20 mouse cellular contexts compared by ENCODE assay signal in the genomic region with DNA sequence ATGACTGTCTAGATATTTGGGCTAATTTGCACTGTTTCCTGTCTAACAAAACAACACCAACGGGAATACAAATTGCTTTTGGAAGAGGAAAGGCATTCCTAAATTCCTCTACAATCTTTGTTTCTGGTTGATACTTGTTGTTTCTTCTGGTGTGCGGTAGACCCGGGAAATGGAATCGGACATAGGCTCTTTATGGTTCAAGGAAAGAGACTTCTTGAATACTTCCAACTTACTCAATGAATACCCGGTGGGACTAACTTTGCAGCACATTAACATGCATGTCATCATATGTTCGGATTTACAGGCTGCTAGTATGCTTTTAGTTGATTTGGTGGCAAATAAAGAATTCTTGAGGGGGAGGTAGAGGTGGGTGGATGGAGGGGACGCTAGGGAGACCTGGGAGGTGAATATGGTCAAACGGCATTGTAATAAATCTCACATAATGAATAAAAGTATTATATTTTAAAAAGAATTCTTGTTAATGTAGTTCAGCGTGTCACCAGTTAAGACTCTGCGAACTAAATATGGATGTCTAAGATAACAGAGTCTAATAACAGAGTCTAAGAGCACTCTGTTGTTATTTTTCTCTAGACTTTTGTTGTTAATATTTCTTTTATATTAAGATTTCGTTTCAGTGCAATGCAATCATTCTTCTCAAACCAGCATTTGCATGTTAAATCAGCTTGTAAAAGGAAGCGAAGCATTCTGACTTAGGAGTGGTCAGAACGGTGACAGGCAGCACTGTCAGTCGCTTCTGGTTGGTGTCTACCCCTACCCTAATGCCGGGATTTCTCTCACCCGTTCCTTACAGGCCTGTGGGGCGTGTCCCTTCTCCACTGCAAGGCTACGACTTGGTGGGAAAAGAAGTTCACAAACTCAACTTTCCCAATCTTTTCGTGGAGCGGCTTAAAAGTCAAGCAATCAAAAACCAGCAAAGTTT. TPM values are rescaled to one million over a fixed set of nuclear protein-coding genes. Genes with fewer than 3 reads are reported as not detected.
A peak's percentile ranks its signal among the peaks of the same experiment; 100 is the strongest.
DNase-seq lines count a peak whose midpoint lies in the region; ATAC-seq lines count a peak whose summit lies in the region.
"Had no signal": no experiment of that assay in that cellular context is flagged by ENCODE, and none has a peak within 500 bp of the region (broad histone marks: within the 10 kb centered on the region; RNA-seq: fewer than 3 reads in every experiment).

No protein-coding gene starts in this region.

- H3K27ac ChIP-seq in forebrain, embryonic 10.5 days = peak overlapping the region; percentile 99
- H3K27ac ChIP-seq in forebrain, embryonic 16.5 days (ENCODE audit: low read length) = no peak overlapping the region
- no peak overlapping the region for H3K27ac ChIP-seq in midbrain, embryonic 10.5 days (replicated peaks)
- no peak overlapping the region for H3K27ac ChIP-seq in midbrain, embryonic 15.5 days
- no peak overlapping the region for H3K27ac ChIP-seq in embryonic facial prominence, embryonic 13.5 days
- H3K27ac ChIP-seq in neural tube, embryonic 11.5 days (ENCODE audit: low read depth, low read length) = no peak overlapping the region
- H3K27ac ChIP-seq: gastrocnemius, adult 2 months; heart, adult 2 months; limb, embryonic 12.5 days; liver, embryonic 15.5 days; macrophage had no signal

- peaks cover 79% of the 10 kb centered on the region for H3K4me1 ChIP-seq in forebrain, embryonic 10.5 days
- peaks cover 23% of the 10 kb centered on the region for H3K4me1 ChIP-seq in forebrain, embryonic 16.5 days (replicated peaks; ENCODE audit: control insufficient read depth, insufficient read depth, low read length)
- peaks cover 35% of the 10 kb centered on the region for H3K4me1 ChIP-seq in midbrain, embryonic 10.5 days
- peaks cover 14% of the 10 kb centered on the region for H3K4me1 ChIP-seq in midbrain, embryonic 15.5 days
- H3K4me1 ChIP-seq in embryonic facial prominence, embryonic 13.5 days = peaks cover 30% of the 10 kb centered on the region
- 0 out of 2 replicates have a peak, but pooled peaks cover 4% of the 10 kb centered on the region for H3K4me1 ChIP-seq in neural tube, embryonic 11.5 days (ENCODE audit: control insufficient read depth, insufficient read depth, low read length)
- H3K4me1 ChIP-seq: liver, embryonic 15.5 days had no signal

- H3K9ac ChIP-seq in forebrain, embryonic 16.5 days (replicated peaks; ENCODE audit: low read depth, low read length) = no peak overlapping the region
- H3K9ac ChIP-seq in midbrain, embryonic 15.5 days = no peak overlapping the region
- no peak overlapping the region for H3K9ac ChIP-seq in embryonic facial prominence, embryonic 13.5 days
- H3K9ac ChIP-seq in neural tube, embryonic 11.5 days (ENCODE audit: low read length) = no peak overlapping the region
- H3K9ac ChIP-seq: limb, embryonic 12.5 days; liver, embryonic 15.5 days had no signal

- H3K27me3 ChIP-seq in forebrain, embryonic 10.5 days (ENCODE audit: poor library complexity, severe bottlenecking) = peaks cover 98% of the 10 kb centered on the region
- peaks cover 69% of the 10 kb centered on the region for H3K27me3 ChIP-seq in forebrain, embryonic 16.5 days (replicated peaks; ENCODE audit: control insufficient read depth, insufficient read depth, low read length)
- H3K27me3 ChIP-seq in midbrain, embryonic 10.5 days (ENCODE audit: low read depth, poor library complexity, severe bottlenecking) = peaks cover 99% of the 10 kb centered on the region
- H3K27me3 ChIP-seq in midbrain, embryonic 15.5 days (replicated peaks) = peaks cover 75% of the 10 kb centered on the region
- peaks cover 90% of the 10 kb centered on the region for H3K27me3 ChIP-seq in embryonic facial prominence, embryonic 13.5 days
- peaks cover 91% of the 10 kb centered on the region for H3K27me3 ChIP-seq in neural tube, embryonic 11.5 days (ENCODE audit: control insufficient read depth, insufficient read depth, low read length)

- WGBS in forebrain, embryonic 10.5 days = under 1% methylated on average over 20 of the region's 20 CpGs
- WGBS in forebrain, embryonic 16.5 days = 11% methylated on average over 20 of the region's 20 CpGs
- WGBS in midbrain, embryonic 10.5 days = 2% methylated on average over 20 of the region's 20 CpGs
- WGBS in midbrain, embryonic 15.5 days = 4% methylated on average over 20 of the region's 20 CpGs
- 3% methylated on average over 20 of the region's 20 CpGs for WGBS in embryonic facial prominence, embryonic 13.5 days
- 2% methylated on average over 20 of the region's 20 CpGs for WGBS in neural tube, embryonic 11.5 days

- H3K36me3 ChIP-seq in forebrain, embryonic 10.5 days (replicated peaks) = no peaks in the 10 kb centered on the region
- no peaks in the 10 kb centered on the region for H3K36me3 ChIP-seq in forebrain, embryonic 16.5 days (ENCODE audit: control insufficient read depth, insufficient read depth)
- no peaks in the 10 kb centered on the region for H3K36me3 ChIP-seq in midbrain, embryonic 10.5 days
- H3K36me3 ChIP-seq in midbrain, embryonic 15.5 days (replicated peaks) = no peaks in the 10 kb centered on the region
- no peaks in the 10 kb centered on the region for H3K36me3 ChIP-seq in embryonic facial prominence, embryonic 13.5 days
- H3K36me3 ChIP-seq in neural tube, embryonic 11.5 days (ENCODE audit: control insufficient read depth, insufficient read depth, low read length) = no peaks in the 10 kb centered on the region
- H3K36me3 ChIP-seq: limb, embryonic 12.5 days; liver, embryonic 15.5 days had no signal

- H3K4me3 ChIP-seq in forebrain, embryonic 10.5 days = peak overlapping the region; percentile 81
- H3K4me3 ChIP-seq in forebrain, embryonic 16.5 days (replicated peaks; ENCODE audit: low read length) = no peak overlapping the region
- peak overlapping the region; percentile 46 for H3K4me3 ChIP-seq in midbrain, embryonic 10.5 days
- no peak overlapping the region for H3K4me3 ChIP-seq in midbrain, embryonic 15.5 days
- H3K4me3 ChIP-seq in embryonic facial prominence, embryonic 13.5 days = 0 out of 2 replicates have a peak overlapping the region, but pooled peaks have one; percentile 5
- no peak overlapping the region for H3K4me3 ChIP-seq in neural tube, embryonic 11.5 days (ENCODE audit: low read depth, low read length)
- H3K4me3 ChIP-seq: erythroblast, embryonic 14.5 days; gastrocnemius, adult 2 months; heart, adult 2 months; liver, embryonic 15.5 days; myocyte had no signal

- no peak overlapping the region for H3K4me2 ChIP-seq in forebrain, embryonic 16.5 days (ENCODE audit: low read length)
- no peak overlapping the region for H3K4me2 ChIP-seq in midbrain, embryonic 15.5 days
- no peak overlapping the region for H3K4me2 ChIP-seq in embryonic facial prominence, embryonic 13.5 days
- H3K4me2 ChIP-seq in neural tube, embryonic 11.5 days (ENCODE audit: low read depth) = no peak overlapping the region
- H3K4me2 ChIP-seq: liver, embryonic 15.5 days had no signal

- ATAC-seq in forebrain, embryonic 16.5 days = no peak
- ATAC-seq in midbrain, embryonic 15.5 days (replicated peaks) = no peak
- no peak for ATAC-seq in embryonic facial prominence, embryonic 13.5 days (ENCODE audit: insufficient number of reproducible peaks, insufficient read depth, low FRiP score, low TSS enrichment, low read depth)
- ATAC-seq in neural tube, embryonic 11.5 days (ENCODE audit: insufficient read depth, low FRiP score, low TSS enrichment) = no peak
- ATAC-seq: intestine, postnatal 0 days had no signal

- DNase-seq in forebrain, embryonic 10.5 days (ENCODE audit: extremely low spot score, low spot score) = peak; percentile 55
- peak; percentile 52 for DNase-seq in midbrain, embryonic 10.5 days (ENCODE audit: low spot score)
- peak; percentile 56 for DNase-seq in neural tube, embryonic 11.5 days (ENCODE audit: low spot score)
- DNase-seq in left cerebral cortex, adult 9 months (ENCODE audit: low spot score in 2 of 2) = no peak
- no peak for DNase-seq in MN1 (ENCODE audit: low spot score)
- DNase-seq: adrenal gland, adult 8-10 months; gastrocnemius, adult 2 months; heart, adult 2 months; kidney, postnatal 36 days; layer of hippocampus, postnatal 36 days had no signal

- no peaks in the 10 kb centered on the region for H3K9me3 ChIP-seq in forebrain, embryonic 10.5 days
- H3K9me3 ChIP-seq in forebrain, embryonic 16.5 days (ENCODE audit: control insufficient read depth, low read length) = no peaks in the 10 kb centered on the region
- H3K9me3 ChIP-seq in midbrain, embryonic 10.5 days (replicated peaks) = no peaks in the 10 kb centered on the region
- H3K9me3 ChIP-seq in midbrain, embryonic 15.5 days = no peaks in the 10 kb centered on the region
- no peaks in the 10 kb centered on the region for H3K9me3 ChIP-seq in embryonic facial prominence, embryonic 13.5 days
- H3K9me3 ChIP-seq in neural tube, embryonic 11.5 days (ENCODE audit: control insufficient read depth, low read length) = no peaks in the 10 kb centered on the region
- H3K9me3 ChIP-seq: limb, embryonic 12.5 days; liver, embryonic 15.5 days had no signal

RNA-seq across cellular contexts. Expression of a gene that starts 4.3 kb away (rescaled TPM):
- polyA plus RNA-seq in forebrain, embryonic 10.5 days (2016; fragmentation: Nextera tagmentation; extraction: Ambion mirVana) = 35.1 and 38.2 TPM in 2 replicates
- polyA plus RNA-seq in forebrain, embryonic 16.5 days (2015; fragmentation: Nextera tagmentation; extraction: Ambion mirVana) = 4.1 and 15.2 TPM in 2 replicates
- 4.4 and 6.4 TPM in 2 replicates for polyA plus RNA-seq in midbrain, embryonic 10.5 days (2016; fragmentation: Nextera tagmentation; extraction: Ambion mirVana)
- polyA plus RNA-seq in midbrain, embryonic 15.5 days (2015; fragmentation: Nextera tagmentation; extraction: Ambion mirVana) = 2.2 and 6.3 TPM in 2 replicates
- polyA plus RNA-seq in embryonic facial prominence, embryonic 13.5 days (2015; fragmentation: Nextera tagmentation; extraction: Ambion mirVana) = 9.3 and 19.0 TPM in 2 replicates
- polyA plus RNA-seq in neural tube, embryonic 11.5 days (2014; fragmentation: Nextera tagmentation; extraction: Ambion mirVana) = not detected in 2 replicates
- polyA plus RNA-seq: erythroblast, embryonic 14.5 days; heart, adult 2 months; intestine, postnatal 0 days; limb, embryonic 12.5 days; macrophage; myocyte; spleen, adult 2 months had no signal

Comparison
In these comparisons a context has a peak if more than half of its experiments do, and no peak if none do; other contexts are left out.
1. H3K4me3 ChIP-seq: peak in forebrain, embryonic 10.5 days (single experiment), midbrain, embryonic 10.5 days (single experiment) and embryonic facial prominence, embryonic 13.5 days (single experiment); none in forebrain, embryonic 16.5 days (single experiment), midbrain, embryonic 15.5 days (single experiment) and neural tube, embryonic 11.5 days (single experiment).
2. DNase-seq: peak in forebrain, embryonic 10.5 days (single experiment), midbrain, embryonic 10.5 days (single experiment) and neural tube, embryonic 11.5 days (single experiment); none in left cerebral cortex, adult 9 months (0 of 2) and MN1 (single experiment).